Comparison of ENCODE assay signal across 12 mouse cellular contexts in genomic region chr3:109174394-109174793, GRCm38 (mm10).
"Had no signal": no experiment of that assay in that cellular context is flagged by ENCODE, and none has a peak within 500 bp of the region (broad histone marks: within the 10 kb centered on the region; RNA-seq: fewer than 3 reads in every experiment).

No protein-coding gene starts in this region.

- DNase-seq: forebrain, postnatal 0 days; gastrocnemius, postnatal 14 days; gastrocnemius, postnatal 36 days; heart, adult 18-20 months; heart, postnatal 10 days; heart, postnatal 36 days; kidney, adult 11 months; kidney, adult 2 months; kidney, adult 9 months; kidney, postnatal 14 days; kidney, postnatal 36 days; left cerebral cortex, postnatal 4 days had no signal
